Mouse (Mus musculus) layer of hippocampus, postnatal 10 days (tissue): ENCODE measurements at regions not wholly inside any gene's neighbourhood (a gene's known extent, or its start where the extent isn't known, plus 50 kb on each side); places are given as distances from the start of the nearest gene placed in this dataset.
A peak's percentile ranks its signal among the peaks of the same experiment; 100 is the strongest.

Experiments
- DNase-seq, 2 experiments: peaks; one replicate each; pipeline ENCODE4 v3.0.0; 2021; ENCODE audit warnings: low spot score in 2 of 2

GRCm38 (mm10) chr6:67186537-67187274 lies 51.3 kb upstream of the Serbp1 start:
- DNase-seq: no peak

GRCm38 (mm10) chr6:67184662-67185061 lies 53.3 kb upstream of the Serbp1 start:
- no peak for DNase-seq

DNA sequence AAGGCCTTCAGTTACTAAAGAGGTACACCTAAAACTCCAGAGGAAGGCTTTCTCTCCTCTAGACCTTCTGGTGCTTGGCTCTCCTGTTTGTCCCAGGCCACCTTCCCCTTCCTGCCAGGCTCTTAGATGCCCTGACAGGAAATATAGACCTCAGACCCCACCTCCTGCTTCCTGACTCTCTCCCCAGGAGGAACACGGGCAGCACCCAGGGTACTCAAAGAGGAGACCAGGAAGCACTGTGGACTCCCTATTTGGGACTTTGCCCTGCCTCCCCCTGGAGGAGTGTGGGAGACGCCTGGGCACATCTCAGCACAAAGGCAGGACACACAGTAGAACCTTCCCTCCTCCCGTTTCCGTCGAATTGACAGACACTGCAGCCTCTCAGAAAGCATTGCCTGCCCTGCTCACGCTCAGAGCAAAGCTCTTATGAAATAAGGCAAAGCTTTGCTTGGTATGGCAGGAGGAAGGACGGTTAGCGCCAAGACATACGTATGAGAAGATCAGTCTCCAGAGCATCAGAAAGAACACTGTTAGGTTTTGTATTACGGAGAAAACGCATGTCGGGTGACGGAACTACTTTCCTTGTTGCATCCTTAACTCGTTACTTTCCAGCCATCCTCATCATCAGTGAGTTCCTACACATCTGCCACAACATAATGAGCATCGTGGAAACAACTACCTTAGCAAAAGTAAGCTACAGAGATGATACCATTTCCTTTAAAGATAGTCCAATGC lies 54.3 kb upstream of the Serbp1 start:
- DNase-seq: no peak

GRCm38 (mm10) chr6:67182453-67182852 lies 55.5 kb upstream of the Serbp1 start:
- DNase-seq: no peak

DNA sequence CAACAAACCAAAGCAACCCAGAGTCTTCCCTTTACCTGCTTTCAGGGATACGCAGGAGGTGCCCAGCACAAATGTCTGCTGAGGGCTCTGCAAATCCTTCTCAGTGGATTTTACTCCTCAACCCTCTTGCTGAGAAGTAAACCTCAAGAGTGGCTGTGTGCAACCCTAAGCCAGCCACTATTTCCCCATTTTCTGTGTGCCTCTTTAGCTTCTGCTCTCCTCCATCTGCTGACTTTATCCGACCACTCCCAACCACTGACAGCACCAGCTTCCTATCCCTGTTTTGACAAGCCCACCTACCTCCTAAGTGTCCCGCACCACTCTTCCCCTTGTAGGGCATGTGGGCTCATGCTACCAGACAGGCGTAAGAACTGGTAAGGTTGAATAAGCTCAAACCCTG lies 56.5 kb upstream of the Serbp1 start:
- no peak for DNase-seq

DNA sequence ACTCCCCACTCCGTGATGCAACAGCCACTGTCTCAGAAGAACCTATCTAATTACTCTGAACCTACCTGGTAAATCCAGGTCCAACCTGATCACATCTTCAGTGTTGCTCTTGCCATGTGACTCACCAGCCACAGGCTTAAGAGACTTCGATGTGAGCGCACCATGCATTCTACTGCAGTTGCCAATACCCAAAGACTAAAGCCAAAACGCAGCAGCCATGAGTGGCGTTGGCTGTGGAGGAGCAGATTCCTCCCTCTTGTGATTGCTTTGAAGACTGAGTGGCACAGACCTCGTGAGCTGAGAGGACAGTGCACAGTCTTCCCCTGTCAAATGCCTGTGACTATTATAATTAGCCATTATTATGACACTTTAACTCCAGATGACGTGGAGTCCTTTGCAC lies 58.6 kb upstream of the Serbp1 start:
- no peak for DNase-seq

DNA sequence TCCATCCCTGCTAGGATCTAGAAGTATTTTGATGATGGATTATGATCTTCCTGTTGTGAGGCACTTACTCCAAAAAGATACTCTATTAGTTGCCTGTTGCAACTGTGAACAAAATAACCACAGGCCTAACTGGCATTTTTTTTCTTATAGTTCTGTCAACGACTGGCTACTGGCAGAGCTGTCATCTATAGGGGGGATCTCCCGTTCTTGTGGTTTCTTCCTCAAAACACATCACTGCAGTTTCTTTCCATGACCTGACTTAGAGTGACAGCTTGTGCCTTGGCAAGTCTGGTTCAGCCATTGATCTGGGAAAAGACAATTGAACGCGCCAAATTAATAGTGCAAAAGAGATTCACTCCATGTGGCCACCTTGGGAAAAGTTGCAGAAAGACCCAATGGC lies 59.4 kb upstream of the Serbp1 start:
- DNase-seq: no peak

GRCm38 (mm10) chr6:67178101-67178500 lies 59.9 kb upstream of the Serbp1 start:
- DNase-seq: no peak

DNA sequence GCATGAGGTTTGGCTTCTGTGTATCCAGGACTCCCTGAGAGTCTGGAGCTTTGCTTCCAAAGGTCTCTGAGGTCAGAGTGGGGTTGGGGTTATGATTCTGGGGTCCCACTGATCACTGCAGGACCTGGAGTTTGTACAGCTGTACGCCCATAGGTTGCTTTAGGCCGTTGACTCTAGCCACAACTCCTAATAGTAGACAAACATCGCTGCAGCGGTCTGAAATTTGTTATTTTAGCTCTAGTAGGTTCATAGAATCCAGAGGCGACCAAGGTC lies 67.4 kb upstream of the Serbp1 start:
- no peak for DNase-seq

- peak; percentile 38 to 55 for DNase-seq
Measured at GRCm38 (mm10) chr6:67169873-67170673, 67.9 kb upstream of the Serbp1 start.

- no peak for DNase-seq
Measured at GRCm38 (mm10) chr6:67168803-67169202, 69.2 kb upstream of the Serbp1 start.

DNA sequence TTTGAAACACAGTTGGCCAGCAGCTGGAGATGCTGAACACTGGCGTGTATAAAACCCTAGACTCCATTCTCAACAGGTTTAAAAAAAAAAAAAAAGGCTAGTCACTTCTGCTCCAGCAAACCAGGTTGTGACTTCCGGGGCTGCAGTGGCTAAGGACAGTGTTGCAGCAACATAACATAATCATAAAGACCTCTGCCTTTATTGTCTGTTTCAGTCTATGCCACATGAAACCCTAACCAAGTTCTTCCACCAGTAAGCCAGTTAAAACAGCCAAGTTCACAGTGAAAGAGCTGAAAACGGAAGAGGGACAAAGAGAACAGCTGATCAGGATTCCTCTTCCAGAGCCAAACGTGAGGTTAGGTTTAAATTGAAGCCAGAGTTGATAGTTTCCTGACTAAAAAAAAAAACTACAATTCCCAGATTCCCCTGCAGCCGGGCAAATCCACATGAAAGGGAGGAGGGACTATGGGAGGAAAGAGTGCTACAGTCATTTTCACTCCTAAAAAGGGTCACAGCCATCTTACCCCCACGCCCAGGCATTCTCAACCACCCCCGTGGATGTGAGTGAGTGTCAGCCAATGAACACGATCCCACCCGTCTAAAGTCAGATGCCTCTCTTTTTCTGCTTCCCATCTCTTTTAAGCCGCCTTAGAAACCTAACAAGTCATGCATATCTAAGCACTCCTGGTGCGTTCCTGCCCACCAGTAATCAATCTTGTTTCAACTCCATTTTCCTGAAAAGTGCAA lies 69.8 kb upstream of the Serbp1 start:
- DNase-seq: peak; percentile 39 to 59

DNA sequence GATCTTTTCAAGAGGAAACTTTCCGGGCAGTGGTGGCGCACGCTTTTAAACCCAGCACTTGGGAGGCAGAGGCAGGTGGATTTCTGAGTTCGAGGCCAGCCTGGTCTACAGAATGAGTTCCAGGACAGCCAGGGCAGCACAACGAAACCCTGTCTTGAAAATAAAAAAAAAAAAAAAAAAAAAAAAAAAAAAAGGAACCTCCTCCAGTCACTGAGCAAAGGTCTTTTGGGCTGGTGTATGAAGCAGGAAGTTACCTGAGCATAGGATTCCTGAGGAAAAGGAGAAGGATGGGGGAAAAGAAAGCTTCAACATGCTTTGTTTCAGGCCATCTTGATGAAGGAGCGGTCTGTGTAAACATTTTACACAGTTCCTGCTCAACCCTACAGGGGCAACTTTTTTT lies 72.9 kb upstream of the Serbp1 start:
- DNase-seq: no peak

- DNase-seq: no peak
Measured at GRCm38 (mm10) chr6:67163947-67164346, 74.0 kb upstream of the Serbp1 start.

GRCm38 (mm10) chr6:67162814-67163213 lies 75.2 kb upstream of the Serbp1 start:
- no peak for DNase-seq

GRCm38 (mm10) chr6:67161610-67162009 lies 76.4 kb upstream of the Serbp1 start:
- no peak for DNase-seq

- DNase-seq: no peak
Measured at GRCm38 (mm10) chr6:67160564-67160963, 77.4 kb upstream of the Serbp1 start.

GRCm38 (mm10) chr6:67159726-67160523 lies 78.1 kb upstream of the Serbp1 start:
- no peak for DNase-seq

- no peak for DNase-seq
Measured at GRCm38 (mm10) chr6:67159224-67159623, 78.8 kb upstream of the Serbp1 start.

GRCm38 (mm10) chr6:67158765-67159164 lies 79.2 kb upstream of the Serbp1 start:
- DNase-seq: peak; percentile 90 to 93
